Mouse (Mus musculus): ENCODE measurements at regions not wholly inside any gene's neighbourhood (a gene's known extent, or its start where the extent isn't known, plus 50 kb on each side); places are given as distances from the start of the nearest gene placed in this dataset.

DNA sequence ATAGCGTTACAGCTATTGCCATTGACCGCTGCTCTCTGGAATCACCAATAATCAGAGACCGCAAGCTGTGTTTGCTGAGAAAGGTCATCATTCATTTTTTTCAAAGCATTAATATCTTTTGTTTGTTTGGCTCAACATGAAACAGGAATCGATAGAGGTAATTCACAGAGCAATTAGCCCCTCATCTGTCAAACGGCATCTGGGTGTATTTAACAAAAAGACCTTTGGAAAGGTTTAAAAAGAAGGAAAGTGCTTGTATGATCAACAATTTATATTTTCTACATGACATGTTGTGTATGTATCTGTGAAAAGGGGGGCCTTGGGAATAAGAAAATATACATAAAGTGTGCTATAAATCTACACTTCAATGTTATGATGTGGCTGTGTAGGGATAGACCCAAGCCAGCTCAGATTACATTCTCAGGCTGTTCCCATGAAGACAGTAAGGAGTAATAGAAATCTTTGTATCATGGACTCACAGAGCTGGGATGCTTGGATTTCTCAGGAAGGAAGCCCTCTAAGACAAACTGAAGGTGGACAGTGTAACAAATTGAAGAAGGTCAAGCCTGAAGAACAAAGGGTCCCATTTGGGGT is 117.0 kb downstream of the Gm10295 start:
- H3K9ac ChIP-seq (replicated peaks; ENCODE audit: low read depth): no peak overlapping the region
- 42% methylated on average over 5 of the region's 5 CpGs for WGBS
- 0 out of 2 replicates have a peak overlapping the region, but pooled peaks have one; percentile 38 for H3K27ac ChIP-seq (ENCODE audit: low read length)
- H3K36me3 ChIP-seq (ENCODE audit: insufficient read depth, low read length): no peaks in the 10 kb centered on the region
- TF ChIP-seq EP300 (IDR thresholded peaks at IDR 0.05): no peak
- no peak for TF ChIP-seq CTCF (IDR thresholded peaks at IDR 0.05)
- H3K4me2 ChIP-seq (replicated peaks; ENCODE audit: low read depth, low read length): peak overlapping the region; percentile 3; the same call in 1 of the 2 replicates
- no peak for ATAC-seq
- no peak overlapping the region for H3K4me3 ChIP-seq (ENCODE audit: low read depth, low read length)
- no peak for DNase-seq (ENCODE audit: low spot score)
- H3K27me3 ChIP-seq (replicated peaks; ENCODE audit: insufficient read depth, low read length): no peaks in the 10 kb centered on the region
- peaks cover 20% of the 10 kb centered on the region; the same call in 1 of the 2 replicates for H3K4me1 ChIP-seq (ENCODE audit: insufficient read depth, low read depth, low read length)
- H3K9me3 ChIP-seq (ENCODE audit: low read length): no peaks in the 10 kb centered on the region

DNA sequence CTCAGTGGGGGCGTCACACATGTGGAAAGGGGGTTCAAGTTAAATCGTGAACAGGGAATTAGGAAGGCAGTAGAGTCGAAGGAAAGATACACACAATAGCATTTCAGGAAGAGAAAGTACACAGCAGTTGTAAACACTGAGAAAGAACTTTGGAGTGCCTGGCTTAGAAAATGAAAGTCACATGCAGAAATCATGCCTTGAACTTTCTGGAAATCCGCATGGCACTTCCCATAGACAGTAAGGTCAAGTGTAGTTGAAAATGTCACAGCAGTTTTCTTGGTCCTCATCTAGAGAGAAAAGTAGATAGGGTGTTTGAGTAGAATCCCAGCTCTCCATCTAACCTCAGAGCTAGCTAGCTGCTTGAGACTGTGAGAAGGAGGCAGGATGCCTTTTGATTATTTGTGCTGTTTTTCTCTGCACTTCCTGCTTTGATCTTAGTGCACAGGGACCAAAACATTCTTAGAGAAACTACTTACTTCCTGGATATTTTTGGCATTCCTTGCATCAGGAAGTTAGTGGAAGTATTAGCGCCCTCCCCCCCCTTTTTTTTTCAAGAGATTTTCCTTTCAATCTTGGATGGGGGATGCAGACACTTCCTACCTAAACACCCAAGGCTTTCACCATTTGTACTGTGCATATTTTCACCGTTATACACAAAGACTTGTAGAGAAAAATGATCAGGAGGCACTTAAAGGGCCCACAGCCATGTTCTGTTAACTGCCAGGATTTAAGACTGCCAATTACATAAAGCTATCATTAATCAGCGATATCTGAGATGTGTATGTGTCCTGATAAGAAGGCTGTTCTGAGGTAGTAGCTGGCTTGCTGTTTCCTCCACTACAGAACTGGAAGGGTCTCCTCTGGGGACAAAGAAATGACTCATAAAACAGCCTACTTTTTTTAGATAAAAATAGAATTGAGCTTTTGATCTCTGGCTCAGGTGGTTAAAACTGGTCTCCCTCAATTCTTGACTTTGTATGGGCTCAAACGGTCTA is 118.2 kb downstream of the Gm10295 start:
- H3K4me3 ChIP-seq (ENCODE audit: low read depth, low read length): no peak overlapping the region
- H3K9ac ChIP-seq (replicated peaks; ENCODE audit: low read depth): no peak overlapping the region
- no peaks in the 10 kb centered on the region for H3K9me3 ChIP-seq (ENCODE audit: low read length)
- no peaks in the 10 kb centered on the region for H3K36me3 ChIP-seq (ENCODE audit: insufficient read depth, low read length)
- WGBS: 26% methylated on average over 8 of the region's 8 CpGs
- H3K4me2 ChIP-seq (replicated peaks; ENCODE audit: low read depth, low read length): no peak overlapping the region
- ATAC-seq (no peak), DNase-seq (ENCODE audit: low spot score) (peak; percentile 42)
- H3K27ac ChIP-seq (ENCODE audit: low read length): 0 out of 2 replicates have a peak overlapping the region, but pooled peaks have one; percentile 32
- H3K4me1 ChIP-seq (ENCODE audit: insufficient read depth, low read depth, low read length): peaks cover 20% of the 10 kb centered on the region; the same call in 1 of the 2 replicates
- TF ChIP-seq CTCF (IDR thresholded peaks at IDR 0.05) (no peak), EP300 (IDR thresholded peaks at IDR 0.05) (no peak)
- no peaks in the 10 kb centered on the region for H3K27me3 ChIP-seq (replicated peaks; ENCODE audit: insufficient read depth, low read length)

DNA sequence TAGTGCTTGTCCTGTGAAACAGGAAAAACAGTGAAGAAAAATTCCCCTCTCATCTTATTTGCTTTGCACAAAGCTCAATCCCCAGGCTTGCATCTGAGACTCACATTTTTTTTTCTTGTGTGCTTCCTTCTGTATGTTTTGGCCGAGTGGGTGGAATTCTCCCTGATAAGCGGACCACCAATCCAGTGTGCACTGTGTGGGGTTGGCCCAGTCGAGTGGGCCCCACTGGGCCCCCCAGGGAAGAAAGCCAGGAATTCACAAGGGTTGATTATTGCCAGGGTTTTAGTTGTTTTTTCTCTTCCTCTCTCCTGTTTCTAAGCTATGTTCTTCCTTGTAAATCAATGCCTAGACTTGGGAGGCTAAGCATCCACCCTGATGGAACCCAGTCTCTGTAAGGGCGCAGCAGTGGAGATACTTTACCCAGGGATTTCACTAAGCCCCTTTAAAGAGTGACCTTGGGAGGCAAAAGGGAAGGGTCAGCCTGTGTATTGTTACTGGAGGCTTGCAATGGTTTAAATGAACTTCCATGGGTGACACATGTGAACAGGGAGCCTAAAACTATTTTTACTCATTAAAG is 120.3 kb downstream of the Gm10295 start:
- TF ChIP-seq EP300 (IDR thresholded peaks at IDR 0.05): no peak
- no peak for TF ChIP-seq CTCF (IDR thresholded peaks at IDR 0.05)
- DNase-seq (ENCODE audit: low spot score) (no peak), ATAC-seq (no peak)
- Histone ChIP-seq H3K9me3 (ENCODE audit: low read length) (no peaks in the 10 kb centered on the region), H3K27me3 (replicated peaks; ENCODE audit: insufficient read depth, low read length) (no peaks in the 10 kb centered on the region), H3K27ac (ENCODE audit: low read length) (0 out of 2 replicates have a peak overlapping the region, but pooled peaks have one; percentile 14), H3K9ac (replicated peaks; ENCODE audit: low read depth) (no peak overlapping the region), H3K36me3 (ENCODE audit: insufficient read depth, low read length) (no peaks in the 10 kb centered on the region), H3K4me3 (ENCODE audit: low read depth, low read length) (no peak overlapping the region), H3K4me2 (replicated peaks; ENCODE audit: low read depth, low read length) (no peak overlapping the region), H3K4me1 (ENCODE audit: insufficient read depth, low read depth, low read length) (peaks cover 20% of the 10 kb centered on the region; the same call in 1 of the 2 replicates)
- WGBS: 42% methylated on average over 4 of the region's 4 CpGs

- TF ChIP-seq EP300 (IDR thresholded peaks at IDR 0.05) (no peak), CTCF (IDR thresholded peaks at IDR 0.05) (no peak)
- H3K27me3 ChIP-seq (replicated peaks; ENCODE audit: insufficient read depth, low read length): no peaks in the 10 kb centered on the region
- peaks cover 19% of the 10 kb centered on the region; the same call in 1 of the 2 replicates for H3K4me1 ChIP-seq (ENCODE audit: insufficient read depth, low read depth, low read length)
- no peak for ATAC-seq
- no peaks in the 10 kb centered on the region for H3K36me3 ChIP-seq (ENCODE audit: insufficient read depth, low read length)
- H3K9ac ChIP-seq (replicated peaks; ENCODE audit: low read depth): no peak overlapping the region
- H3K4me3 ChIP-seq (ENCODE audit: low read depth, low read length): no peak overlapping the region
- H3K27ac ChIP-seq (ENCODE audit: low read length): no peak overlapping the region
- DNase-seq (ENCODE audit: low spot score): no peak
- H3K4me2 ChIP-seq (replicated peaks; ENCODE audit: low read depth, low read length): no peak overlapping the region
- 32% methylated on average over 3 of the region's 3 CpGs for WGBS
- H3K9me3 ChIP-seq (ENCODE audit: low read length): no peaks in the 10 kb centered on the region
Observed at GRCm38 (mm10) chr7:71229183-71229582, 122.1 kb downstream of the Gm10295 start.

DNA sequence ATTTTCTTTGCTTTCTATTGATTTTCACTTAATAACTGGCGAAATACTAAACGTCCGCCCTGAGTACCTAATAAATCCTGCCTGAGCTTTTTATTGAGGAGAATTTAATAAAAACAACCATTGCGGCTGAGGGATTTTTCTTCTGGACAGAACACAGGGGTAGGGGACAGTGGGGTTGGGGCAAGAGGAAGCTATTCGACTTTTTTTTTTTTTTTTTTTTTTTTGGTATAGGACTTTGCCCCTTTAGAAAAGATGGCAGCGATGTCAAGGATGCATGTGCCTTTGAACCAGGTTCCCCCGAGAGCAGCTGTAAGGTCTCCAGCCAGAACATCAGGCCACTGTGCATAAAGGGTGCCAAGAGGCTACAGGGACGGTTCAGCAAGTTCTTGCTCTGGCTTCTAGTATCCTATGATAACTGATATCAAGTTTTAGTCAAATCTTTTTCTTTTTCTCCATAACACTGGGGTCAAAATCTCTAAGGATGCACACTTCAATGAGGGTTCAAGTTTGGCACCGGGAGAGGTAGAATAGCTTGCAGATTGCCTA is 126.9 kb downstream of the Gm10295 start:
- Histone ChIP-seq H3K27ac (ENCODE audit: low read length) (peak overlapping the region; percentile 51; the same call in 1 of the 2 replicates), H3K36me3 (ENCODE audit: insufficient read depth, low read length) (no peaks in the 10 kb centered on the region), H3K4me1 (ENCODE audit: insufficient read depth, low read depth, low read length) (no peaks in the 10 kb centered on the region), H3K4me3 (ENCODE audit: low read depth, low read length) (no peak overlapping the region), H3K4me2 (replicated peaks; ENCODE audit: low read depth, low read length) (peak overlapping the region; percentile 34; the same call in 1 of the 2 replicates), H3K9ac (replicated peaks; ENCODE audit: low read depth) (no peak overlapping the region), H3K9me3 (ENCODE audit: low read length) (no peaks in the 10 kb centered on the region), H3K27me3 (replicated peaks; ENCODE audit: insufficient read depth, low read length) (no peaks in the 10 kb centered on the region)
- 71% methylated on average over 9 of the region's 9 CpGs for WGBS
- no peak for DNase-seq (ENCODE audit: low spot score)
- ATAC-seq: no peak
- TF ChIP-seq CTCF (IDR thresholded peaks at IDR 0.05): no peak
- no peak for TF ChIP-seq EP300 (IDR thresholded peaks at IDR 0.05)
